12 mouse cellular contexts compared by ENCODE assay signal in the genomic region with DNA sequence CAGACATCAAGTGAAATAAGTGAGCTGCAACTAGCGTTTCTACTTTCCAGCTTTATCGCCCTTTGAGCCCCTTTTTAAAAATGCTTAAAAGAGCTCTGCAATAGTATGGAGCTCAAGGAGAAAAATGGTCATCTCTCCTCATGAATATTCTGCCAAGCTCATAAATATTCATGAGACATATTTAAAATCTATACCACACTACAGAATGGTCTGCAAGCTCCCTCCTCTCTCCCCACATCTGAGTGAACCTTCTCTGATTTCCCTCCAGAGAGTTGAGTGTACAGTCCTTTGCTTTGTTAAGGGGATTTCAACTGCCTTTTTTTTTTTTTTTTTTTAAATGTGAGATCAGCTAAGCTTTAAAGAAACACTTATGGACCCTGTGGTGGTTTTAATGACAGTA.
"Had no signal": no experiment of that assay in that cellular context is flagged by ENCODE, and none has a peak within 500 bp of the region (broad histone marks: within the 10 kb centered on the region; RNA-seq: fewer than 3 reads in every experiment).

No protein-coding gene starts in this region.

- H3K9ac ChIP-seq: limb, embryonic 13.5 days; liver, embryonic 14.5 days; stomach, embryonic 15.5 days had no signal

- H3K9me3 ChIP-seq: limb, embryonic 13.5 days; stomach, embryonic 15.5 days had no signal

- H3K4me2 ChIP-seq: limb, embryonic 13.5 days; stomach, embryonic 15.5 days had no signal

- H3K36me3 ChIP-seq: limb, embryonic 13.5 days; stomach, embryonic 15.5 days had no signal

- H3K4me1 ChIP-seq: limb, embryonic 13.5 days; stomach, embryonic 15.5 days had no signal

- H3K27me3 ChIP-seq: limb, embryonic 13.5 days; stomach, embryonic 15.5 days had no signal

- DNase-seq: kidney, adult 11 months; kidney, postnatal 10 days; kidney, postnatal 4 days; left cerebral cortex, postnatal 4 days; lung, adult 18-20 months; retina, postnatal 1 day; right cerebral cortex, postnatal 4 days; thymus, adult 2 months; thymus, postnatal 25 days had no signal

- H3K27ac ChIP-seq: limb, embryonic 13.5 days; liver, embryonic 14.5 days; stomach, embryonic 15.5 days had no signal

- H3K4me3 ChIP-seq: limb, embryonic 13.5 days; stomach, embryonic 15.5 days had no signal
